Mouse (Mus musculus) liver, embryonic 13.5 days (tissue): ENCODE results near the gene Egfr. TPM values are rescaled to one million over a fixed set of nuclear protein-coding genes. Genes with fewer than 3 reads are reported as not detected.

Experiments used
- ATAC-seq: fragments of 200-750 bp; cut with Nextera tagmentation; 2 replicates; pipeline ENCODE4 v1.8.0; 2017; ENCODE audit warnings: low read depth, mild to moderate bottlenecking, moderate number of reproducible peaks, moderate library complexity
- DNase-seq: peaks from one replicate; pipeline ENCODE4 v3.0.0; 2022
- H3K27ac ChIP-seq: fragments of 300-500 bp; sonication (generic); 2 replicates; pipeline ENCODE4 v1.5.1; 2015; ENCODE audit warnings: moderate library complexity, mild to moderate bottlenecking, inconsistent platforms
- H3K27me3 ChIP-seq: fragments of 300-500 bp; sonication (generic); 2 replicates; pipeline ENCODE4 v1.6.1; 2015; ENCODE audit warnings: mild to moderate bottlenecking, inconsistent platforms
- H3K36me3 ChIP-seq: fragments of 300-500 bp; sonication (generic); 2 replicates; pipeline ENCODE4 v1.6.1; 2015; ENCODE audit warnings: mild to moderate bottlenecking, inconsistent platforms
- H3K4me1 ChIP-seq: fragments of 300-500 bp; sonication (generic); replicated peaks from 2 replicates; pipeline ENCODE4 v1.6.1; 2015; ENCODE audit warnings: inconsistent platforms
- H3K4me2 ChIP-seq: fragments of 300-500 bp; sonication (generic); 2 replicates; pipeline ENCODE4 v1.6.1; 2015; ENCODE audit warnings: inconsistent platforms, mild to moderate bottlenecking, moderate library complexity
- H3K4me3 ChIP-seq: fragments of 300-500 bp; sonication (generic); replicated peaks from 2 replicates; pipeline ENCODE4 v1.5.1; 2015; ENCODE audit warnings: mild to moderate bottlenecking, inconsistent platforms
- H3K9ac ChIP-seq: fragments of 300-500 bp; sonication (generic); 2 replicates; pipeline ENCODE4 v1.6.1; 2015; ENCODE audit warnings: mild to moderate bottlenecking, inconsistent platforms
- H3K9me3 ChIP-seq: fragments of 300-500 bp; sonication (generic); replicated peaks from 2 replicates; pipeline ENCODE4 v1.6.1; 2016; ENCODE audit warnings: inconsistent platforms
- WGBS: fragments of 180-500 bp; shearing (Covaris S2); methylation state at CpG from one replicate; pipeline ENCODE4 v1.1.7; 2015; ENCODE audit not compliant: insufficient replicate concordance; 5-methylcytosine and 5-hydroxymethylcytosine counted together
- polyA plus RNA-seq: library from polyadenylated mRNA; unstranded; fragments of >200 nt; fragmentation: Nextera tagmentation; extraction: Ambion mirVana; gene quantifications from 2 replicates; pipeline ENCODE4 v1.2.1, GENCODE M21; 2015

Egfr gene
- polyA plus RNA-seq, 1 experiment from 2014 or later: 0.67 TPM

- ATAC-seq: no peak
- H3K36me3 ChIP-seq: no peaks in the 10 kb centered on the region
- no peak overlapping the region for H3K9ac ChIP-seq
- DNase-seq: no peak
- peak overlapping the region; percentile 54 for H3K4me3 ChIP-seq
- H3K27ac ChIP-seq: no peak overlapping the region
- H3K27me3 ChIP-seq: peaks cover 45% of the 10 kb centered on the region
- no peaks in the 10 kb centered on the region for H3K4me1 ChIP-seq
- 30% methylated on average over 18 of the region's 18 CpGs for WGBS
- no peaks in the 10 kb centered on the region for H3K9me3 ChIP-seq
- H3K4me2 ChIP-seq: peak overlapping the region; percentile 64
Measured at GRCm38 (mm10) chr11:16753154-16754040, 1.4 kb downstream of the Egfr start.

DNA sequence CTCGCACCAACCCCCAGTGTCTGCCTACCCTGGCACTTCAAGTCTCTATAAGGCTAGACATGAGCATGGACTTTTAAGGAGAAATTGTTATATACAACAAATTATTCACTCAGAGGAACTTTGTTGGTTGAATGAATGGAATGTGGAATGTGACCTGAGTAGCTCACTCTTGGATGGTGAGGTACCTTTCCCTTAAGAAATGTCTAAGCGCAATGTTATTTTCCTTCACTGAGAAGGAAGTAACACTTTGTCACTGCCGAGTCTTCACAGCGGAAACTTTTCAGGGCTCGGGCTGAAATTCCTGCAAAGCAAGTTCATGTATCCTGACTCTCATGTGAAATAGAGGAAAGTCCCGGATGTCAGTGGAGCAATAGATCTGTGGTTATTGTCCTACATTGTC is 7.9 kb downstream of the Egfr start:
- ATAC-seq: no peak
- Histone ChIP-seq H3K4me3 (no peak overlapping the region), H3K27me3 (peaks cover 4% of the 10 kb centered on the region; the same call in 1 of the 2 replicates), H3K9ac (no peak overlapping the region), H3K4me1 (no peaks in the 10 kb centered on the region), H3K36me3 (no peaks in the 10 kb centered on the region), H3K27ac (no peak overlapping the region), H3K9me3 (no peaks in the 10 kb centered on the region), H3K4me2 (no peak overlapping the region)
- no peak for DNase-seq
- 67% methylated on average over 6 of the region's 6 CpGs for WGBS

DNA sequence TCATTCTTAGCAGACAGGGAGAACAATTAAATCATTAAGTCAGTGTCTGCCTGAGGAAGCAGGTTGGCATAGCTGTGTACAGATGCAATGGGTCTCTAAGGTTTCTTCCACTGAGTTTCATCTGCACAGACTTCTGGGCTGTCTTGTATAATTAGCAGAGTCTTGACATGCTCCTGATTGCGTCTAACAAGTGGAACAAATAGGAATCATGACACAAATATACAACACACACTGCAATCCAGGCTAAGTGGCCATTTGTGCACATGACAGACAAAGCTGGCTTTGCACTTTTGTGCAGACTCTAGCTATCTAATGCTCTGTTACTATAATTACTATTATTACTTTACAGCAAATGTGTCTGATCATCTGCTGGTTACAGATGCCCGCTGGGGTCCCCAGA is 9.2 kb downstream of the Egfr start:
- no peaks in the 10 kb centered on the region for H3K27me3 ChIP-seq
- ATAC-seq: no peak
- H3K4me3 ChIP-seq: no peak overlapping the region
- no peak overlapping the region for H3K4me2 ChIP-seq
- WGBS: 59% methylated on average over 2 of the region's 2 CpGs
- no peak for DNase-seq
- no peaks in the 10 kb centered on the region for H3K9me3 ChIP-seq
- H3K36me3 ChIP-seq: no peaks in the 10 kb centered on the region
- H3K4me1 ChIP-seq: no peaks in the 10 kb centered on the region
- no peak overlapping the region for H3K9ac ChIP-seq
- H3K27ac ChIP-seq: no peak overlapping the region

DNA sequence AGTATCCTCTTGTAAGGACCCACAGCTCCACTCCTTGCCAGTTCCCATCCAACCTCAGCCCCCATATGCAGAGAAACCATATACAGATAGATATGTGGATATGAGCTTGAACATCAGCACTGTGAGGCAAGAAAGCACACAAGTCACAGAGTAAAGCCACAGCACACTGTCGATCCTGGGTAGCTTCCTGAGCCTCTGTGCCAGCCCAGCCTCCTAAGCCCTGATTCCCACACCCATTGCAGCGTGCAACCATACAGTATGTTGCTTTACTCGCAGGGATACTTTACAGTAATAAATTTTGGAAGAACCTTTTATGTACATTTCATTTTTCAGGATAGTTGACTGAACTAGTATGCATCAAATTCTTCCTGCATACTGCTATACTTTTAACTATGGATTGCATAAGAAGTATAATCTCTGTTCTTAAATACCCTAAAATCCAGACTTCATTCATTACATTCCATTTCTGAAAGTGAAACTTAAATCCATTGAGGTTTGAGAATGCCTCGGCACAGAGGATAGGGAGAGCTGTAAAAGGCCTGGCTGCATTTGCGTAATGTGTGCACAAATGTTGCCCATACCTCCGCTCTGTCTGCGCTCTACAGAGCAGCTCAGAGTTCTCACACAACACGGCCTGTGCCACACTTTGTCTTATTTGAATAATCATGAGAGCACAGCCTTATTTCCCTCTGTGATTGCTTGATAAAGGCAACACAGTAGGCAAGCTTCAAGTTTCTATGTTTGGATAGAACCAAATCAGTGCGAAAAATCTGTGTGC is 14.2 kb downstream of the Egfr start:
- no peak for DNase-seq
- Histone ChIP-seq H3K27me3 (no peaks in the 10 kb centered on the region), H3K9me3 (no peaks in the 10 kb centered on the region), H3K4me2 (no peak overlapping the region), H3K4me1 (no peaks in the 10 kb centered on the region), H3K36me3 (no peaks in the 10 kb centered on the region), H3K4me3 (no peak overlapping the region), H3K27ac (no peak overlapping the region), H3K9ac (no peak overlapping the region)
- 64% methylated on average over 9 of the region's 9 CpGs for WGBS
- no peak for ATAC-seq

DNA sequence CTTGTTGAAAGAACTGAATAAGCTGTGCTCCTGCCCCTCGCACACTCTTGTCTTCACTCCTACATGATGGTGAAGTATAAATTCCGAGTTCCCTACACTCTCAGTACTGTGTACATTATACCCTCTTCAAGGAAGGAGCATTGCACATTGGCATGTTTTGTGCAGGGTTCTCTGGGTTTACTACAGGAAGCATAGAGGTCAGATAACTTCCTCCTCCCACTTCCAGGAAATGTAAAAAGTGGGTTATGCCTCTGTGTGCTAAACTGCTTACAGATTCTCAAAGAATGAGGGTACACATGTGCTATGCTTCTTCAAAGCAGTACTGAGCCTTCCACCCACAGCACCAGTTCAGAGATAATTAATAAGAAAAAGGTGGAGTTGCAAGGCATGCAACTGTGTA is 16.0 kb downstream of the Egfr start:
- Histone ChIP-seq H3K4me3 (no peak overlapping the region), H3K9me3 (no peaks in the 10 kb centered on the region), H3K27ac (no peak overlapping the region), H3K4me2 (no peak overlapping the region), H3K9ac (no peak overlapping the region), H3K36me3 (no peaks in the 10 kb centered on the region), H3K4me1 (no peaks in the 10 kb centered on the region), H3K27me3 (no peaks in the 10 kb centered on the region)
- DNase-seq: no peak
- no peak for ATAC-seq
- 44% methylated on average over 2 of the region's 2 CpGs for WGBS

- H3K4me2 ChIP-seq: no peak overlapping the region
- DNase-seq (no peak), ATAC-seq (no peak)
- H3K9me3 ChIP-seq: no peaks in the 10 kb centered on the region
- no peak overlapping the region for H3K27ac ChIP-seq
- H3K4me1 ChIP-seq: no peaks in the 10 kb centered on the region
- no peaks in the 10 kb centered on the region for H3K36me3 ChIP-seq
- no peak overlapping the region for H3K4me3 ChIP-seq
- 66% methylated on average over 4 of the region's 4 CpGs for WGBS
- no peak overlapping the region for H3K9ac ChIP-seq
- no peaks in the 10 kb centered on the region for H3K27me3 ChIP-seq
Measured at GRCm38 (mm10) chr11:16769276-16769675, 17.3 kb downstream of the Egfr start.

GRCm38 (mm10) chr11:16769709-16770303 is 17.8 kb downstream of the Egfr start:
- no peak overlapping the region for H3K27ac ChIP-seq
- no peak for ATAC-seq
- 41% methylated on average over 3 of the region's 3 CpGs for WGBS

GRCm38 (mm10) chr11:16770966-16771365 is 19.0 kb downstream of the Egfr start:
- no peaks in the 10 kb centered on the region for H3K9me3 ChIP-seq
- no peaks in the 10 kb centered on the region for H3K27me3 ChIP-seq
- DNase-seq (no peak), ATAC-seq (no peak)
- H3K9ac ChIP-seq: no peak overlapping the region
- H3K4me3 ChIP-seq: no peak overlapping the region
- no peak overlapping the region for H3K4me2 ChIP-seq
- 68% methylated on average over 4 of the region's 4 CpGs for WGBS
- no peaks in the 10 kb centered on the region for H3K36me3 ChIP-seq
- no peak overlapping the region for H3K27ac ChIP-seq
- no peaks in the 10 kb centered on the region for H3K4me1 ChIP-seq

More at GRCm38 (mm10) chr11:16769709-16770303, 17.8 kb downstream of the Egfr start:
- no peak for DNase-seq
- Histone ChIP-seq H3K4me1 (no peaks in the 10 kb centered on the region), H3K36me3 (no peaks in the 10 kb centered on the region), H3K4me3 (no peak overlapping the region), H3K9me3 (no peaks in the 10 kb centered on the region), H3K9ac (no peak overlapping the region), H3K27me3 (no peaks in the 10 kb centered on the region), H3K4me2 (no peak overlapping the region)

GRCm38 (mm10) chr11:16772717-16773116 is 20.7 kb downstream of the Egfr start:
- Histone ChIP-seq H3K27ac (no peak overlapping the region), H3K27me3 (no peaks in the 10 kb centered on the region), H3K9me3 (no peaks in the 10 kb centered on the region), H3K4me3 (no peak overlapping the region), H3K36me3 (no peaks in the 10 kb centered on the region), H3K9ac (no peak overlapping the region), H3K4me1 (no peaks in the 10 kb centered on the region), H3K4me2 (no peak overlapping the region)
- WGBS: 10% methylated on average over 4 of the region's 4 CpGs
- ATAC-seq: no peak
- DNase-seq: no peak

DNA sequence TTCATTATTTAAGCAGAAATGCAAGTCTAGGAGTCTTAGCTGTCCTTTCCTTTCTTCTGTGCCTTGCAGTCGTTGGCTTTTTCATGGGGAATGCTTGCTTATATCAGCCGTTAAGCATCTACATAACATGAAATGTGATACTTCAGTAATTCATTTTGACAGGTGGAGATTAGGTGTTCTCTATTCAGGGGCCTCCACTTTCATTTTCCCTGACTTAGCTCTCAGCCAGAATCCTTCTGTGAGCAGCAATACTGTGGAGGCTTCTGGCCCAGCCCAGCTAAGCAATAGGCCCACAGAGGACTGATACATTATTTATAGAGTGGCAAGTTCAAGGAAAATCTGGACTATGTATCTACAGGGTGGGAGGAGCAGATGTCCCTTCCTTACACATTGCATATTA is 25.0 kb downstream of the Egfr start:
- Histone ChIP-seq H3K4me1 (no peaks in the 10 kb centered on the region), H3K27ac (no peak overlapping the region), H3K4me3 (no peak overlapping the region), H3K9me3 (no peaks in the 10 kb centered on the region), H3K9ac (no peak overlapping the region), H3K27me3 (no peaks in the 10 kb centered on the region), H3K36me3 (no peaks in the 10 kb centered on the region), H3K4me2 (no peak overlapping the region)
- 51% methylated on average over 2 of the region's 2 CpGs for WGBS
- DNase-seq: no peak
- no peak for ATAC-seq

GRCm38 (mm10) chr11:16781604-16782003 is 29.6 kb downstream of the Egfr start:
- Histone ChIP-seq H3K9ac (no peak overlapping the region), H3K4me1 (no peaks in the 10 kb centered on the region), H3K36me3 (no peaks in the 10 kb centered on the region), H3K27ac (no peak overlapping the region), H3K9me3 (no peaks in the 10 kb centered on the region), H3K4me2 (no peak overlapping the region), H3K4me3 (no peak overlapping the region), H3K27me3 (no peaks in the 10 kb centered on the region)
- ATAC-seq (no peak), DNase-seq (no peak)
- WGBS: 37% methylated on average over 2 of the region's 2 CpGs
